In the genomic region with DNA sequence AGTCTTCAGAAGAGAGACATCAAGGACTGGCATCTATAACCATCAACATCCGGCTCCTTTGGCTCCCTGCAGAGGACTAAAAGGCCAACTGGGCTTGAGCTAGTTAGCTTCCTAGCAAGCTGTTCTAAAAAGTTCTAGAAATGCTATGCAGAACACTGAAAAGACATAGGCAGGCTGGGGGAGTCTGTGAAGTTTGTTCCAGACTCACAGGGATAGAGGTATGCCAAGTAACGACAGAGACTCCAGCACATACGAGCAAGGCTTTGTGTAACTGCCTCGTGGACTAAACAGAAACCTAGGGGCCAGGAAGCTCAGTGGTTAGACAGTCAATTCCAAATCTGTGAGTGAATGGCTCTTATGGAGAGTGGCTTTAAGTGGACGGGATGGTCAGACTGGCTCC, we compare ENCODE assay signal across 20 mouse cellular contexts.
A peak's percentile ranks its signal among the peaks of the same experiment; 100 is the strongest.
DNase-seq lines count a peak whose midpoint lies in the region; ATAC-seq lines count a peak whose summit lies in the region.
"Had no signal": no experiment of that assay in that cellular context is flagged by ENCODE, and none has a peak within 500 bp of the region (broad histone marks: within the 10 kb centered on the region; RNA-seq: fewer than 3 reads in every experiment).

No protein-coding gene starts in this region.

- no peak for ATAC-seq in heart, embryonic 11.5 days (replicated peaks; ENCODE audit: insufficient number of reproducible peaks, low FRiP score, low TSS enrichment)
- ATAC-seq in limb, embryonic 15.5 days (ENCODE audit: insufficient number of reproducible peaks, low FRiP score, low TSS enrichment, low read depth): no peak
- ATAC-seq in midbrain, embryonic 14.5 days (ENCODE audit: low FRiP score, low TSS enrichment): no peak
- no peak for ATAC-seq in midbrain, embryonic 11.5 days (ENCODE audit: low FRiP score)
- no peak for ATAC-seq in embryonic facial prominence, embryonic 13.5 days (ENCODE audit: insufficient number of reproducible peaks, insufficient read depth, low FRiP score, low TSS enrichment, low read depth)
- ATAC-seq: CD4-positive, CD25-positive, alpha-beta regulatory T cell, adult 4 months had no signal

- H3K9ac ChIP-seq in heart, embryonic 11.5 days (ENCODE audit: low read depth, low read length): no peak overlapping the region
- H3K9ac ChIP-seq in limb, embryonic 15.5 days: no peak overlapping the region
- H3K9ac ChIP-seq in midbrain, embryonic 14.5 days (replicated peaks; ENCODE audit: low read length): no peak overlapping the region
- no peak overlapping the region for H3K9ac ChIP-seq in midbrain, embryonic 11.5 days (ENCODE audit: low read length)
- H3K9ac ChIP-seq in embryonic facial prominence, embryonic 13.5 days: no peak overlapping the region
- H3K9ac ChIP-seq: limb, embryonic 13.5 days had no signal

- H3K27ac ChIP-seq in heart, embryonic 11.5 days (ENCODE audit: low read depth, low read length): peak overlapping the region; percentile 50; the same call in 1 of the 2 replicates
- H3K27ac ChIP-seq in limb, embryonic 15.5 days: peak overlapping the region; percentile 73; the same call in 1 of the 2 replicates
- no peak overlapping the region for H3K27ac ChIP-seq in limb, embryonic 10.5 days
- H3K27ac ChIP-seq in midbrain, embryonic 14.5 days (replicated peaks; ENCODE audit: low read depth, low read length): 0 out of 2 replicates have a peak overlapping the region, but pooled peaks have one; percentile 66
- no peak overlapping the region for H3K27ac ChIP-seq in midbrain, embryonic 11.5 days (ENCODE audit: low read depth, low read length)
- H3K27ac ChIP-seq in embryonic facial prominence, embryonic 13.5 days: peak overlapping the region; percentile 83
- H3K27ac ChIP-seq: heart, adult 2 months; macrophage had no signal

- WGBS in heart, embryonic 11.5 days (ENCODE audit: insufficient replicate concordance): 68% methylated on average over 5 of the region's 5 CpGs
- whole genome bisulfite sequencing in limb, embryonic 15.5 days: 74% methylated on average over 5 of the region's 5 CpGs
- WGBS in limb, embryonic 10.5 days: 84% methylated on average over 5 of the region's 5 CpGs
- 85% methylated on average over 5 of the region's 5 CpGs for WGBS in midbrain, embryonic 14.5 days
- 85% methylated on average over 5 of the region's 5 CpGs for WGBS in midbrain, embryonic 11.5 days
- WGBS in embryonic facial prominence, embryonic 13.5 days: 64% methylated on average over 5 of the region's 5 CpGs

- DNase-seq in heart, adult 8-10 months (ENCODE audit: low spot score): no peak
- DNase-seq in limb, embryonic 10.5 days (ENCODE audit: low spot score): no peak
- DNase-seq in midbrain, embryonic 14.5 days: no peak
- no peak for DNase-seq in midbrain, embryonic 11.5 days (ENCODE audit: low spot score, missing footprints)
- DNase-seq in heart, postnatal 4 days: no peak
- DNase-seq: adrenal gland, postnatal 36 days; cerebellum, adult 11 months; cerebellum, postnatal 14 days; gastrocnemius, postnatal 25 days; kidney, adult 11 months; thymus, adult 2 months; thymus, postnatal 4 days had no signal

- no peak overlapping the region for H3K4me2 ChIP-seq in heart, embryonic 11.5 days
- no peak overlapping the region for H3K4me2 ChIP-seq in limb, embryonic 15.5 days
- no peak overlapping the region for H3K4me2 ChIP-seq in midbrain, embryonic 14.5 days (ENCODE audit: low read length)
- no peak overlapping the region for H3K4me2 ChIP-seq in midbrain, embryonic 11.5 days
- no peak overlapping the region for H3K4me2 ChIP-seq in embryonic facial prominence, embryonic 13.5 days
- H3K4me2 ChIP-seq: limb, embryonic 13.5 days had no signal

- no peaks in the 10 kb centered on the region for H3K9me3 ChIP-seq in heart, embryonic 11.5 days (replicated peaks; ENCODE audit: control insufficient read depth, low read length)
- no peaks in the 10 kb centered on the region for H3K9me3 ChIP-seq in limb, embryonic 15.5 days
- no peaks in the 10 kb centered on the region for H3K9me3 ChIP-seq in limb, embryonic 10.5 days (replicated peaks)
- H3K9me3 ChIP-seq in midbrain, embryonic 14.5 days (ENCODE audit: control insufficient read depth, low read length): no peaks in the 10 kb centered on the region
- H3K9me3 ChIP-seq in midbrain, embryonic 11.5 days (ENCODE audit: control insufficient read depth, low read length): no peaks in the 10 kb centered on the region
- no peaks in the 10 kb centered on the region for H3K9me3 ChIP-seq in embryonic facial prominence, embryonic 13.5 days
- H3K9me3 ChIP-seq: forebrain, embryonic 10.5 days; limb, embryonic 13.5 days had no signal

- H3K4me3 ChIP-seq in heart, embryonic 11.5 days (ENCODE audit: low read depth, low read length): no peak overlapping the region
- H3K4me3 ChIP-seq in limb, embryonic 15.5 days: no peak overlapping the region
- no peak overlapping the region for H3K4me3 ChIP-seq in limb, embryonic 10.5 days
- H3K4me3 ChIP-seq in midbrain, embryonic 14.5 days (replicated peaks; ENCODE audit: low read depth, low read length): no peak overlapping the region
- H3K4me3 ChIP-seq in midbrain, embryonic 11.5 days (ENCODE audit: low read depth, low read length): no peak overlapping the region
- no peak overlapping the region for H3K4me3 ChIP-seq in embryonic facial prominence, embryonic 13.5 days
- H3K4me3 ChIP-seq: forebrain, embryonic 10.5 days; heart, adult 2 months; limb, embryonic 13.5 days had no signal

- no peaks in the 10 kb centered on the region for H3K36me3 ChIP-seq in heart, embryonic 11.5 days (ENCODE audit: control insufficient read depth, insufficient read depth, low read length)
- no peaks in the 10 kb centered on the region for H3K36me3 ChIP-seq in limb, embryonic 15.5 days
- H3K36me3 ChIP-seq in limb, embryonic 10.5 days: no peaks in the 10 kb centered on the region
- no peaks in the 10 kb centered on the region for H3K36me3 ChIP-seq in midbrain, embryonic 14.5 days (ENCODE audit: control insufficient read depth, insufficient read depth, low read length)
- no peaks in the 10 kb centered on the region for H3K36me3 ChIP-seq in midbrain, embryonic 11.5 days (ENCODE audit: control insufficient read depth, insufficient read depth, low read length)
- H3K36me3 ChIP-seq in embryonic facial prominence, embryonic 13.5 days: no peaks in the 10 kb centered on the region
- H3K36me3 ChIP-seq: forebrain, embryonic 10.5 days; limb, embryonic 13.5 days had no signal

- H3K27me3 ChIP-seq in heart, embryonic 11.5 days (ENCODE audit: control insufficient read depth, insufficient read depth, low read length): no peaks in the 10 kb centered on the region
- H3K27me3 ChIP-seq in limb, embryonic 15.5 days: 0 out of 2 replicates have a peak, but pooled peaks cover 4% of the 10 kb centered on the region
- no peaks in the 10 kb centered on the region for H3K27me3 ChIP-seq in limb, embryonic 10.5 days (ENCODE audit: low read depth, poor library complexity, severe bottlenecking)
- H3K27me3 ChIP-seq in midbrain, embryonic 14.5 days (ENCODE audit: control insufficient read depth, insufficient read depth, low read length): no peaks in the 10 kb centered on the region
- H3K27me3 ChIP-seq in midbrain, embryonic 11.5 days (ENCODE audit: control insufficient read depth, insufficient read depth, low read length): no peaks in the 10 kb centered on the region
- H3K27me3 ChIP-seq in embryonic facial prominence, embryonic 13.5 days: no peaks in the 10 kb centered on the region

- H3K4me1 ChIP-seq in heart, embryonic 11.5 days (ENCODE audit: control insufficient read depth, insufficient read depth, low read length): peaks cover 14% of the 10 kb centered on the region
- H3K4me1 ChIP-seq in limb, embryonic 15.5 days: peaks cover 25% of the 10 kb centered on the region
- peaks cover 29% of the 10 kb centered on the region for H3K4me1 ChIP-seq in limb, embryonic 10.5 days
- H3K4me1 ChIP-seq in midbrain, embryonic 14.5 days (ENCODE audit: control insufficient read depth, insufficient read depth, low read length): peaks cover 11% of the 10 kb centered on the region; the same call in 1 of the 2 replicates
- 0 out of 2 replicates have a peak, but pooled peaks cover 2% of the 10 kb centered on the region for H3K4me1 ChIP-seq in midbrain, embryonic 11.5 days (ENCODE audit: control insufficient read depth, insufficient read depth, low read length)
- H3K4me1 ChIP-seq in embryonic facial prominence, embryonic 13.5 days: peaks cover 43% of the 10 kb centered on the region

Comparison
In these comparisons a context has a peak if more than half of its experiments do, and no peak if none do; other contexts are left out.
1. H3K27ac ChIP-seq: peak in heart, embryonic 11.5 days (single experiment), limb, embryonic 15.5 days (single experiment), midbrain, embryonic 14.5 days (single experiment) and embryonic facial prominence, embryonic 13.5 days (single experiment); none in limb, embryonic 10.5 days (single experiment) and midbrain, embryonic 11.5 days (single experiment).